Mouse (Mus musculus): ENCODE data around the gene Trcg1.
"Not testable (repeated sequence)": the region's sequence is repeated elsewhere in the genome, so short reads cannot be mapped to it uniquely, and the experiment has no call there.

The Trcg1 gene

DNA sequence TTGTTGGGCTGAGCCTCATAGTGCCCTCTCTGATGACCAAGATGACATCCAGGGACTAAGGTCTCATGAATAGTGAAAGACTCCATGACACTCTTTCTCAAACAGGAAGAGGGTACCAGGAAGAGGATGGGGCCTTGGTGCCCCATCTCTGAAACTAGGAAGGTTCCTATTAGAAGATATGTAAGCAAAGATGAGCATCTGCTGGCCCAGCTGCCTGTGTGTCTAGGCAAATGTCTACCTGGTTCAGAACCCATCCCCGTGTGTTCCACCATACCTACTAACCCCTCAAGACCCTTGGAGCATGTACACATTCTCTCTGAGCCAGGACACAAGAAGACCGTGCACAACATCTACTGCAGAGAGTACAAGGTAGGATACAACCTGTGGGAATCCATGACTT lies at the start of gene Trcg1:
Trcg1 (plus strand) TSS at position 301 of the 400 bp plus-strand sequence.
- DNase-seq (ENCODE audit: low spot score in 2 of 2): no peak

DNA sequence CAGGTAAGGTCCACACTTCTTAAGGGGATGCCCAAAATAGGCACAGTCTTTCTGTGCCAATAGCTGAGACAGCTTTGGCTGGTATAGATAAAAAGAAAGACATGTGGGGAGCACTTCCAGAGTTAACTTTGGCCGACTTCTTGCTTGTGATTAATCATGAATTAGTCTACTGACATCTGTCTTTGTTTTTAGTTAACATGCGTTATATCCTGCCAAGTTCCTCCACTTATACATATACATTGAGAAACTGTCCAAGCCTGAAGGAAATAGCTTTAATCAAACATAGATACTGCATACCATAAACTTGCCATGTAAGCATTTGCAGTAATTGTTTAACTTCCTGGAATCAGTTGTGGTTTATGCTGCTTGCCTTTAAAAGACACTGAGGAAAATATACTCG lies 39.6 kb upstream of the Trcg1 start:
- no peak for DNase-seq (ENCODE audit: low spot score in 2 of 2)

DNA sequence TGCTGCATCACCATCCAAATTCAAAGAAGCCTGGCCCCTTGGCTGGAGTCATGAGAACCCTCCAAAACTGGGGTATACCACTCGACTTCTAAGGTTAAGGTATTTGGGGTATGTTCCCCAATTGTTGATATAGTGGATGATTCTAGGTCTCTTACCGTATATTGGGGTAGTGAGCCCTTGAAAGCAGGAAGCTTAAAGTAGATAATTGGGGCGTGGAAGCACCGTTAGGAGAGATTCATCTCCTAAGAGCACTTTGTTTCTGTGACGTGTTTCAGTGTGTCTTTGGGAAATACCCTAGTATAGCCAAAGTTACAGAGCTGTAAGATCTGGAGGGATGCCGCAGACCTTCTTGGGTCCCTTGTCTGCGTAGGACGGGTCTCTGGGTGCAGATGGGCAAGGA lies 38.9 kb upstream of the Trcg1 start:
- DNase-seq (ENCODE audit: low spot score in 2 of 2): no peak

DNA sequence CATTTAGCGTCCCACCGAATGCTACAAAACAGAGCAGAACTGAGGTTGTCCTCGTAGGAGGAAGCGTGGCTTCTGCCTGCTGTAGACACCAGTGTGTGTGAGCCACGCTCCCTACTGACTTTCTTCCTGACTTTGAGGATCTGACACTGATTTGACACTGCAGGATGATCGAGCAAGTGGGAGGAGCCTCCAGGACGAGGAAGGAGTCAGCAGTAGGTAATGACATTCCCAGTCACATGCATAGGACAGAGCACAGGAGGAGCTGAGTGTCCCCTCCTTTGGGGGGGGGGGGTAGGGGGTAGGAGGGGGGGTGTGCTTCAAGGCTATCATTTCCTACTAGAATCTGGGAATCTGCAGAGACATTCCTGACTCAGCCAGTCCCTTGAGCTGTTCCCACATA lies 33.4 kb upstream of the Trcg1 start:
- DNase-seq (ENCODE audit: low spot score in 2 of 2): no peak

DNA sequence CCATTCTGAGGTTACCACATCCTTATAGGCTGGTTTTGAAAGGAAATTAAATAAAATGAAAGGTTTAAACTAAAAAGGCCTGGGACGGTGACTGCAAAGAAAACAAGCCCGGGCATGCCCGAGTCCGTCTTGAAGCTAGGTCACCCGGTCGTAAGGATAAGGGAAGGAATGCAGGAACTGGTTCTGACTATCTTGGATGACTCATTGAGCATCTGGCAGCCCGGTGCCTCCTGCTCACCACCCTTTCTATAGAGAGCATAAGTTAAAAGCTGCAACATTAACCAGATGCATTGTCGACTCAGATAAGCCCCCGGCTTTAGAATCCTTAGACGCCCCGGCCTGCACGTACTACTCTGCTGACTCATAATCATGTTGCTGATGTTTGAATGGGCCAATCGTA lies 32.8 kb upstream of the Trcg1 start:
- not testable (repeated sequence) for DNase-seq (ENCODE audit: low spot score in 2 of 2)

DNA sequence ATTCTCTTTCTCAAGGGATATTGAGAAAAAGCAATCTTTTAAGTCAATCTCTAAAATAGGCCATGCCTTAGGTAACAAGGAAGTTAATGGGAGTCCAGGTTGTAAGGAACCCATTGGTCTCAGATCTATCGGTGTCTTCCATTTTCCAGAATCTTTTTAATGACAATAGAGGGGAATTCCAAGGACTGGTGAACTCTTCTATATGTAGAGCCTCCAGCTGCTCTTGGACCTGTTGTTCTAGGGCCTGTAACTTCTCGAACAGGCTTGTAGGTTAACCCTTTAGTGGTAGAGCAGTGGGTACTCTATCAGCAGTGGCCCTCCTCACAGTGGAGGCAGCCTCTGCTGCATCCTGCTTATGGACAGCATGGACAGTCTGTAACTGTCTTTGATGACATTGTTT lies 29.5 kb upstream of the Trcg1 start:
- no peak for DNase-seq (ENCODE audit: low spot score in 2 of 2)

DNA sequence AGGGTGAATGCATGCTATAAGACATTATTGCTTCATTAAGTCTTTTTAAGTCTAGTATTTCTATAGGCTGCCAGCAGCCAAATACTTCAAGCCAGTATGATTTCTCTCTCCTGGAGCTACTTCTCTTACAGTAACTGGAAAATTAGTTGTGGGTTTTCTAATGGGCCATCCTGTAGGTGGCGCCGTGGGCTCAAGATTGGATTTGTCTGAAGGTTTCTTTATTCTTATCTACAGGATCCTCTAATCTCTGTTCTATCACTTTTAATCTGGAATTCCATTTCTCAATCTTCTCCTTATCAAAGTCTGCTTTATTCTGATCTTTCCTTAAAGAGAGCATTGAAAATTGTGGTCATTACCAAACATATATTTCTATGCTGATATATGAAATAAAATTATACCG lies 27.0 kb upstream of the Trcg1 start:
- DNase-seq (ENCODE audit: low spot score in 2 of 2): peak; percentile 18 to 21

DNA sequence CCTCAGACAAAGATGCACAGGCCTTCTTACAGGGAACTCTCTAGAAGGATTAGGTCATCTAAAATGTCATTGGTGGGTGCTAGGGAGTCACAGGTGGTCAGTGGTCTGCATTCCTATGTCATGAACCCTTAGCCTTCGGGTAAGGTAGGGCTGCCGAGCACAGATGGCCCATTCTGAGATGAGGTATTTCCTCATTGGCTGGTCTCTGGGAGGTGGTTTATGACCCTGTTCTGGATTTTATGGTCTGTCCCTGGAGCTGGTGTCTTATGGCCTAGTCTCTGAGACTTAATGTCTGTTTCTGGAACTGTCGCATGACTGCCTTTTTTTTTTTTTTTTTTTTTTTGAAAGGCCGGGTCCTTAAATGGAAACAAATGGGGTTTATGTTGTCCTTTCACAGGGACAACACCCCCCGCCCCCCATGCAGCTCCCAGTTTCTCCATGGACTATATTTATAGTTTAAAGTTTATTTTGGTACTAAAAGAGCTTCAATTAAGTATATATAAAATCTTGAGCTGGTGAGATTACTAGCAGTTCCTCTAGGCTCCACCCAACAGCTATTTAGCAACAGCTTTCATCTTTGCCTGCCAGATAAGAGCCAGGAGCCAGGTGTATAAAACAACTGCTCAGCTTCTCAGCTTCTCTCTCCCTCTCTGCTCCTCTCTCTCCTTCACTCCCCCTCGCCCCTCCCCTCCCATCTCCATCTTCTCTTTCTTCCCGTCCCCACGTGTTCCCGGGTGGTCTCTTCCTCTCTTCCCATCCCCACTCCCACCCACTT lies 23.7 kb upstream of the Trcg1 start:
- DNase-seq (ENCODE audit: low spot score in 2 of 2): no peak

DNA sequence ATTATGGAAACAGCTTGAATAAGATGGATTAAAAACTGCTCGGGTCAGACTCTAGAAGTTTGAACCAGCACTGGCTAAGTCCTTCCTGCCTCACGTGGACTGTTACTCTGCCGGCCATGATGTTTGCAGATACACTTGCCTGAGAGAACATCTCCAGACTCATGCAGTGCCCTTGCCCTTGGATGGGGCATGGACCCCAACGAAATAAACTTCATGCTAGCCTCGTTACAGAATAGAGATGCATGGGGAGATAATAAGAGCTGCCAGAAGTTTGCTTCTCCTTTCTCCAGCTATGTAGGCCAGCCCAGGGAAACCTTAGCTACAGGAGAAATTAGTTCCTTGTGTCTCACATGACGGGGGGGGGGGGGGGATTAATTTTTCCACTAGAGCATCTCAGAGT lies 21.9 kb upstream of the Trcg1 start:
- DNase-seq (ENCODE audit: low spot score in 2 of 2): no peak

DNA sequence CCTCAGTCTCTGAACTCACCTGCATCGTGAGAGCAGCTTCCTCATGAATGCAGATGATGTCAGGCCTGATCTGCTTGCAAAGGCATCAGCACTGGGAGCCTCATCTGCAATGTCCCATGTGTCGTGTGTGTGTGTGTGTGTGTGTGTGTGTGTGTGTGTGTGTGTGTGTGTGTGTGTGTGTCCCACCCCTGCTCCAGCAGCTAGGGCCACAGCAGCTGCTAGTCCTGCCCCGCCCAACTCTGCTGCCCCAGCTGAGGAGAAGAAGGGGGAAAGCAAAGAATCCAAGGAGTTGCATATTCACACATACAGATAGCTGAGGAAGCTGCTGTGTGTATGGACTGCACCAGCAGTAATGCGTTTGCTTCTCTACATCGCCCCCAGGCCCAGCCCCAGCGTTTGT lies 19.1 kb upstream of the Trcg1 start:
- no peak for DNase-seq (ENCODE audit: low spot score in 2 of 2)

DNA sequence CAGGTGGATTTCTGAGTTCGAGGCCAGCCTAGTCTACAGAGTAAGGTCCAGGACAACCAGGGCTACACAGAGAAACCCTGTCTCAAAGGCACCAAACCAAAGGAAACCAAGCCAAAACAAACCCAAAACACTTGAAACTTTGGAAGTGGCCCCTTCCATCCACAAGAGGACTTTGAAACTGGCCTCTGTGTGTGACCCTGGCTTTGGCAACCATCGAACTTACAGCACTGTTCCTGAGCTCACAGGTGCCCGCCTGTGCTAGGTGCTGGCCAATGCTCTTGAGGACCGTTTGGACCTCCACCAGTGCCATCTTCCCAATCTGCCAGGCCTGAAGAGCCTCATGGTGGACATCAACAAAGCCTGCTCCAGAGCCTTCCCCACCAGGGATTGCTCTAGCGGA lies 17.6 kb upstream of the Trcg1 start:
- no peak for DNase-seq (ENCODE audit: low spot score in 2 of 2)

DNA sequence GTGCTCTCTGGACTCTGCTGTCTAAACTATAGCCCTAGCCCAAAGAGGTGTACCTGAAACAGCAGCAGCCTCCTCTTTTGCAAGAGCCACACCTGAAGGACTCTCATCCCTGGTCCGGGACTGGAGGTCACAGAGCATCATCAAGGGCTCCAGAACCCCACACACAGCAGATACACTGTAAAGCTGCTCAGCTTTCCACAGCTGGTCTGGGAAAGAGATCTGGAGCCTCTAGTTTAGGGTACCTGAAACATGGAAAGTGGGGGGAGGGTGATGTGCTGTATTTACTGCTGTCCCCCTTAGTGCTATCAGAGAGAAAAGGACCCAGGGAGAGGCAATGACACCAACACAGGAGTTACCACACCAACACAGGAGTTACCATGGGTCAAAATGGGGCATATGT lies 16.8 kb upstream of the Trcg1 start:
- no peak for DNase-seq (ENCODE audit: low spot score in 2 of 2)

DNA sequence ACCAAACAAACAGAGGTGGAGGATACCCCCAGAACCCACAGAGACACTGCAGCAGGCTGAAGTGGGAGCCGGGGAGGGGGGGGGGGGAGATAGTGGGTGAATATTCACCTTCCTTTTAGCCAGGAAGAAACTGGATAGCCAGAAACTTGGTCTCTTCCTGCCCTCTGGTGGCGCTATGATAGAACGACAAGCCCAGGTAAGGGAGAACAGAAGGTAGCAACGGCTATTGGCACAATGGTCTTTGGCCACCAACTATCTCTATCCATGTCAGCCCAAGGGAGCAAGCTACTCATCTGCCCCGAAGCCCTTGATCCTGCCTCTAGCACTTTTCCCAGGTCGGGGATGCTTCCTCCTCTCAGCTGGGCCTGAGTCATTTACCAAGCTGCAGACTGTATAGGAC lies 16.0 kb upstream of the Trcg1 start:
- peak; percentile 7 to 26 for DNase-seq (ENCODE audit: low spot score in 2 of 2)

DNA sequence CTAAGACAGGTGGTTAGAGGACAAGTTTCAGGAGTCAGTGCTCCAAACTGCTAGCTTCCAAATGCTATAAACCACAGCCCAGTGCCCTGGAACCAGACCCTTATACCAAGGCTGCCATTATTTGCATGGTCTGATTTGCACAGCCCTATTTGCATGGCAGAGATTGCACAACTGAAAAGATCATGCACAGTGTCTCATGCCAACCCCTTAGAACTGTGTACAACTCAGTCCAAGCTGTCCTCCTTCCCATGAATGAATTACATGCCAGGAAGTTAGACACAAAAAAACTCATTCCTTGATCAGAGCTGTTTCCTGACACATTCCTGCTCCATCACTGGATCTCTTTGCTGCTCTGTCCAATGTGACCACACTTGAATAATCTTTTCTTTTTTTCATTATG lies 13.0 kb upstream of the Trcg1 start:
- no peak for DNase-seq (ENCODE audit: low spot score in 2 of 2)

DNA sequence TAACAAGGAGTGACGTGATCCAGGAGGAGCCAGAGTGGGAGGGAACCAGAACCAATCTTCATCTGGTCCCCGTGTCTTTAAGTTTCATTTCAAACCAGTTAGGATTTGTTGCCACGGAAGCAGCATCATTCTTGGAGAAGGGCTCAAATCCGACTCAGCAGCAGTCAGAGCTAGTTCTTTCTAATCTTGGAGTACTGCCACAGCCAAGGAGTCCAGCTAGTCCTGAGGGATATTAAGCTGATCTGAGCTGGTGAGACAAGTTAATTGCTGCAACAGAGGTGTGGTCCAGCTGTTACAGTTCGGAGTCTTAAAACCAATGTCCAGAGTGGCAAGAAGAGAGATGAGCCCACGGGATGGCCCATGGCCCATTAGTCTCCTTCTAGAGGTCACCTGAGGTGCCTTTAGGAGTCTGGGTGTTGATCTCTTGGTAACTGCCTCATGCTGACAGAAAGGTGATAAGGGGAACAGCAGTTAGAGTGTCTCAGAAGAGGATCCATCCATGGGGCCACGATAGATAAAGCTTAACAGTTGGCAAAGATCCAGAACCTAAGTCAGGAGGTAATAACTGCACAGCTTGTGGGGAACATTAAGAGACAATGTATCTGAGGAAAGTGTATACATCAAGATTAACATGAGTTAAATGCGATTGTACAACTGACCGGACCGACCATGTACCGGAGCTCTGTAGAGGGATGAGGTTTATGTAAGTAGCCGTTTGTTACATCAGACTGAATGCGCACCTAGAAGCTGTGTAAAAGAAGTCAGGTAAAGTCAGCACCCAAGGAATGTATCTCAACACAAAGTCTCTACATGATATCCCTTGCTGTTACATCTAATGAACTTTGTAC lies 10.4 kb upstream of the Trcg1 start:
- no peak for DNase-seq (ENCODE audit: low spot score in 2 of 2)

DNA sequence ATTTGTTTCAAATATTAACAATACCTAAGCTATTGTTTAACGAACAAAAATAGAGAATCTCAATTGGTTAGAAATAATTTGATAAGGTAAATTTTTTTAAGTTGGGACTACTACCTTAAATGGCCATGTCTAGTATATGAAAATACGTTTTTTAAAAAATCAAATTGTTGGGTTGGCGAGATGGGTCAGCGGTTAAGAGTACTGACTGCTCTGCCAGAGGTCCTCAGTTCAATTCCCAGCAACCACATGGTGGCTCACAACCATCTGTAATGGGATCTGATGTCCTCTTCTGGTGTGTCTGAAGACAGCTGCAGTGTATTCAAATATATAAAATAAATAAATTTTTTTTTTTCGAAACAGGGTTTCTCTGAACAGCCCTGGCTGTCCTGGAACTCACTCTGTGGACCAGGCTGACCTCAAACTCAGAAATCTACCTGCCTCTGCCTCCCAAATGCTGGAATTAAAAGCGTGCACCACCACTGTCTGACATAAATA lies 9.7 kb upstream of the Trcg1 start:
- not testable (repeated sequence) for DNase-seq (ENCODE audit: low spot score in 2 of 2)

DNA sequence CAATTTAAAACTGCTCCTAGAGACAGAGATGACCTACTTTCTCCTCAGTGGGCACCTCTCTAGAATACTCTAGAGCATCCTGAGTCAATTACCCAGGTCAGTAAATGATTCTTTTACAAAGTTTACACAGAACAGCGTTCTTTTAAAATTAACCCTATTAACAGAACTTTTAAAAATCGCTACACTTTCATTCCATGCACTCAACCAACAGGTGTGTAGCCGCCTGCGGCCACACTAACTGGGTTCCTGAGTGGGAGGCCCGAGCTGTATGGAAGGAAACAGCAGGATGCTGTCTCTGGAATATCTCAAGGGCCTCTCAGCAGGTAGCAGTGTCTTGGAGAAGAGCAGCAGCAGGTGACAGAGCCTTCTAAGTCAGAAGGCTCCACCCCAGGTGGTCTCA lies 9.2 kb upstream of the Trcg1 start:
- no peak for DNase-seq (ENCODE audit: low spot score in 2 of 2)

DNA sequence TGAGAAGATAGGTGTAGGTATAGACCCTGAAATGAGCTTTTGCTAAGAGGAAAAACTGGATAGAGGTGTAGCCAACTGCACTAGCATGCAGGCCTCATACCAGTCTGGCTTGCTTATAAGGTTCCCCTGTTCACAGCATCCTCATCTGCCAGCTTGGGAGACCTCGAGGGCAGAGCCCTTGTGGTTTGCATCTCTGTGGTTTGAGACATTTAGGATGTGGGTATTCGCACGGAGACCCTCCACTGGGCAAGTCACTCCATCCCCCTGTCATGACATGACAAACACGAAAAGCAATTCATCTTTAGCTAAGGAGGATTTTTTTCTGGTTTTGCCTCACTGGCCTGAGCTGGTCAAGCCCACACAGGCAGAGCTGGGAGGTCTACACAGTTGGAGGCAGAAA lies 8.2 kb upstream of the Trcg1 start:
- no peak for DNase-seq (ENCODE audit: low spot score in 2 of 2)

DNA sequence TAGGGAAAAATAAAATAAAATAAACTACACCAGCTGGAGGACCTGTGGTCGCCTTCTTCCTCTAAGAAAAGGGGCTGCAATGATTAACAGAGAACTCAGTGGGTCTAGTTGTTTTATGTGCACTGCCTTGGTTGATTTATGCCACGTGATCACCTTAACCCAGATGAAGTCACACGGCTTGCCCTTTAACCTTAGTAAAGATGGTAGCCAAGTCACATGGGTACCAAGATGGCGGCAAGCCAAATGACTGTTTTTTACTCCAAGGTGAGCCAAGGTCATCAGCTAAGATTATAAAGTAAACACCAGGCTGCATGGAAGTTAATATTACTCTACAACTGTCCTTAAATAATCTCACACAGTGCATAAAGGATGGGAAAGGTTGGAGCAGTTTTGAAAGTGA lies 6.6 kb upstream of the Trcg1 start:
- no peak for DNase-seq (ENCODE audit: low spot score in 2 of 2)

DNA sequence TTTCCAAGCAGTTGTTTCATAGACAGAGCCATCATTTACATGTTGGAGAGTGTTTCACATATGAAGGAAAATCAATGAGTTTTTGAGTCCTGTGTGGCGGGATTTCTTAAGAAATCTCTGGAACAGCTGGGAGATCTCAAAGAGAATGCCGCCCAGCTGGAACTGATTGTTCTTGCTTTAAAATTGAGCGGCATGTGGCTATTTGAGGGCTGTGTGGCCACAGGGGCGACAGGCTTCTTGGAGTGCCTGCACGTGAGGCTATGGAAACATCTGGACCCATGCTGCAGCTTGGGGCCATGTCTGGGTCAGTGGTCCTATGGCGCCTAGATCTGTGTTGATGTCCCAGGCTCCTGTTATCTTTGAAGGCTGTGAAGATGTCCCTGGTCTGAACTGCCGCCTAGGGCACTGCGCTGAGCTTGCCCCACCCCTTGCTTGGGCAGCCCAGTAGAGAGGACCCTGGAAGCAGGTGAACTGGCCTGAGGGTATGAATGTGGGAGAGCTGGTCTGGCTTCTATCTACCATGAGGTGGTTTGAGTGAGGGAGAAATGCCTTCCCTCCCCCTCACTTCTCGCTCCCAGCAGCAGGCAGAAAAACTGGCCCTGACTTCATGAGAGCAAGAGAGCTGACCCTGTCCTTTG lies 6.1 kb upstream of the Trcg1 start:
- no peak for DNase-seq (ENCODE audit: low spot score in 2 of 2)

DNA sequence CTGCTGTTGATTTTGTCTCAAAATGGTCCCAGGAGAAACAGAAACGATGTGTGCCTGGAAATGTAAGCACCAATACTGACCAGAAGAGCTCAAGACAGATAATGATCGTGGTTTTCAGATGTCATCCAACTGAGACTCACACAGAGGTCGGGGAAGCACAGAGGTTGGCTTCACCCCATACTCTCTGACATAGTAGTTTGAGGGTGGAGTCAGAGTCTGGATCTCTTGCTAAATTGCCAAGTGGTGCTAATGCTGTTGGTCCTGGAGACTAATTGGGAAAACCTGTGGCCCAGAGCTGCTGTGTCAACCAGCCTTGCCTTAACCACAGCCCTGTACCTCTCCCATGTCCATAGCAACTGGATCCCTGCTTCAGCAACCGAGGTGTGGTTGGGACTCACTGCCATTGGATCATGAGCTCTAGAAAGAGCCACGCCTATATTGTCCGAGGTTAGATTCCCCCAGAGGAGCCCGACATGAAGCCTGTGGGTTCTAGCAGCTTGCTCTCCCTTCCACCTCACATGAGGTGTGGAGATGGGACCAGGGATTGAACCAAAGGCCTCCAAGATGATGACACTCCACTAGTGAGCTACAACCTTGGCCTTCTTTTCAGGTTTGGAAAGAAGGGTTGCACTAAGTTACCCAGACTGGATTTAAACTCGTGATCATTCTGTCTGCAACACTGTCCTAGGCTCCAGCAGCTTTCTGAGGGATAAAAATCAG lies 4.7 kb upstream of the Trcg1 start:
- no peak for DNase-seq (ENCODE audit: low spot score in 2 of 2)

DNA sequence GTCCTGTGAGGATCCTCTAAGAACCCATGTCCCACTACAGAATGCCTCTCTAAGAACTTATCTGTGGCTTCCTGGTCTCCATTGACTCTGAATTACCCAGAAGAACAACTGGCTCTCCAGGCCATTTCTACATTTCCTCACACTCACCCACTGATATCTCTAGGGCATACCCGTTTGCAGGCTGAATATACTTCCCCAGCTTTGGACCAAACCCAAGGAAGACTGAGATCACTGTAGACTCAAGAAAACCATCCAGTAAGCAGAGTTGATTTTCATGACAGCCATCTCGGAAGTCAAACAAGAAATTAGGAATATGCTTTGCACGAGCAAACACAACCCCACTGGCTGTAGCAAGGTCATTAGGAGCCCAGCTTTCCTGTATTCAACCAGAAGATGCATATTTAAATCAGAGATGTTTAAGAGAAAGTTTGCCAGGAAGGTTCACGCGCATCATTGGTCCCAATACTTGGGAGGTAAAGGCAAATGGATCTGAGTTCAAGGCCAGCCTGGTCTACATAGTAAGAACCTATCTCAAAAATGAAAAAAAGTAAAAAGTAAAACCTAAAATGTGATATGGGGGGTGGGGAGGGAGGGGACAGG lies 3.9 kb upstream of the Trcg1 start:
- DNase-seq (ENCODE audit: low spot score in 2 of 2): no peak
